Mouse (Mus musculus) olfactory bulb, adult 2 months (tissue): ENCODE data around the gene Ganab.

Source experiments
- CTCF ChIP-seq: fragments of 200-500 bp; IDR thresholded peaks from 2 replicates; pipeline ENCODE4 v1.5.1; 2012; ENCODE audit warnings: low read depth, mild to moderate bottlenecking, low read length, moderate library complexity; ENCODE audit not compliant: insufficient read depth
- POLR2A ChIP-seq: fragments of 200-500 bp; IDR thresholded peaks from 2 replicates; pipeline ENCODE4 v1.6.1; 2012; ENCODE audit warnings: mild to moderate bottlenecking, low read depth, low read length, moderate library complexity; ENCODE audit not compliant: insufficient read depth

- no peak for TF ChIP-seq CTCF
- no peak for TF ChIP-seq POLR2A
These were observed 46.2 kb upstream of the Ganab start for GRCm38 (mm10) chr19:8851639-8852038.
